Mouse (Mus musculus) left cerebral cortex, adult 6 months (tissue): Measurements from ENCODE around the gene Crlf1. TPM values are rescaled to one million over a fixed set of nuclear protein-coding genes. Genes with fewer than 3 reads are reported as not detected.

ENCODE experiments used
- long read RNA-seq, 2 experiments: library from polyadenylated mRNA; unstranded; transcript quantifications; one replicate each; pipeline ENCODE4 v2.0.0; 2019 to 2020
- polyA plus RNA-seq: library from polyadenylated mRNA; unstranded; fragments of <200 nt; fragmentation: Nextera tagmentation; gene quantifications from 2 replicates; pipeline ENCODE4 v1.2.3, GENCODE M21; 2021

Crlf1 gene
- 0.81 and 2.0 TPM in 2 replicates for polyA plus RNA-seq
- long read RNA-seq, experiment 1, partial matches to known transcripts: 0 of 3 reads
- long read RNA-seq, experiment 1, other reads (novel, unspliced or antisense): 1 of 3 reads
- long read RNA-seq, experiment 2, partial matches to known transcripts: 1 of 2 reads
- long read RNA-seq, experiment 2, other reads (novel, unspliced or antisense): 1 of 2 reads

GRCm38 (mm10) chr8:70492664-70493640, at the start of gene Crlf1:
Gene Crlf1 (plus strand): TSS chr8:70493158.

GRCm38 (mm10) chr8:70476333-70477268, 16.4 kb upstream of the Crlf1 start, which contains the start of gene Klhl26:
Gene Klhl26 (minus strand): TSS chr8:70476968.

GRCm38 (mm10) chr8:70486941-70487520, 5.9 kb upstream of the Crlf1 start, which contains the start of gene Tmem59l:
Gene Tmem59l (minus strand): TSS chr8:70487358.

GRCm38 (mm10) chr8:70506328-70507026, 13.5 kb downstream of the Crlf1 start, which contains the start of gene Rex1bd:
Gene Rex1bd (minus strand): TSS chr8:70506752.

GRCm38 (mm10) chr8:70510228-70510915, 17.4 kb downstream of the Crlf1 start, which contains the start of gene Uba52:
Gene Uba52 (minus strand): TSS chr8:70510801.

GRCm38 (mm10) chr8:70527512-70528181, 34.7 kb downstream of the Crlf1 start, which contains the start of the genes Fkbp8 and Kxd1:
Gene Fkbp8 (plus strand): TSS chr8:70527724.
Gene Kxd1 (minus strand): TSS chr8:70527956.

GRCm38 (mm10) chr8:70539077-70539813, 46.3 kb downstream of the Crlf1 start, which contains the start of gene Ell:
Gene Ell (plus strand): TSS chr8:70539457.

Other genes starting within 250 kb of the Crlf1 start
- gene Homer3, start 210.3 kb upstream of the Crlf1 start, polyA plus RNA-seq: 2.0 and 6.7 TPM in 2 replicates
- 21.0 and 26.7 TPM in 2 replicates for gene Ddx49, start 190.7 kb upstream of the Crlf1 start, polyA plus RNA-seq
- 306 and 417 TPM in 2 replicates for gene Cope, start 190.6 kb upstream of the Crlf1 start, polyA plus RNA-seq
- gene Cers1, start 177.4 kb upstream of the Crlf1 start, polyA plus RNA-seq: 86.2 and 92.0 TPM in 2 replicates
- 8.7 and 22.3 TPM in 2 replicates for gene Gdf1, start 163.3 kb upstream of the Crlf1 start, polyA plus RNA-seq
- gene Upf1, start 139.9 kb upstream of the Crlf1 start, polyA plus RNA-seq: 4.3 and 7.7 TPM in 2 replicates
- 0.23 and 0.41 TPM in 2 replicates for gene Comp, start 119.6 kb upstream of the Crlf1 start, polyA plus RNA-seq
- 53.2 and 75.6 TPM in 2 replicates for gene Crtc1, start 53.6 kb upstream of the Crlf1 start, polyA plus RNA-seq
- 30.8 and 37.7 TPM in 2 replicates for gene Klhl26, start 16.2 kb upstream of the Crlf1 start, polyA plus RNA-seq
- 550 and 567 TPM in 2 replicates for gene Tmem59l, start 5.8 kb upstream of the Crlf1 start, polyA plus RNA-seq
- 347 and 396 TPM in 2 replicates for gene Rex1bd, start 13.6 kb downstream of the Crlf1 start, polyA plus RNA-seq
- 3,921 and 4,944 TPM in 2 replicates for gene Uba52, start 17.6 kb downstream of the Crlf1 start, polyA plus RNA-seq
- gene Fkbp8, start 34.6 kb downstream of the Crlf1 start, polyA plus RNA-seq: 287 and 603 TPM in 2 replicates
- 73.8 and 77.6 TPM in 2 replicates for gene Kxd1, start 34.8 kb downstream of the Crlf1 start, polyA plus RNA-seq
- gene Ell, start 46.3 kb downstream of the Crlf1 start, polyA plus RNA-seq: 3.9 and 9.1 TPM in 2 replicates
- gene Isyna1, start 101.2 kb downstream of the Crlf1 start, polyA plus RNA-seq: 36.5 and 38.4 TPM in 2 replicates
- gene Ssbp4, start 115.7 kb downstream of the Crlf1 start, polyA plus RNA-seq: 88.8 and 293 TPM in 2 replicates
- gene Lrrc25, start 123.0 kb downstream of the Crlf1 start, polyA plus RNA-seq: 0.72 and 1.7 TPM in 2 replicates
- gene Gdf15, start 139.3 kb downstream of the Crlf1 start, polyA plus RNA-seq: 0.23 TPM in 1 of 2 replicates, not detected in the other
- 11.0 and 11.5 TPM in 2 replicates for gene Pgpep1, start 167.2 kb downstream of the Crlf1 start, polyA plus RNA-seq
- gene Lsm4, start 180.1 kb downstream of the Crlf1 start, polyA plus RNA-seq: 222 and 248 TPM in 2 replicates
- 5.3 and 148 TPM in 2 replicates for gene Jund, start 205.8 kb downstream of the Crlf1 start, polyA plus RNA-seq
- 0.03 TPM in 1 of 2 replicates, not detected in the other for gene Iqcn, start 210.3 kb downstream of the Crlf1 start, polyA plus RNA-seq
- 0.19 and 0.25 TPM in 2 replicates for gene Gm3336, start 225.4 kb downstream of the Crlf1 start, polyA plus RNA-seq
- gene Pde4c, start 230.6 kb downstream of the Crlf1 start, polyA plus RNA-seq: 0.18 and 0.60 TPM in 2 replicates